Mouse (Mus musculus): ENCODE measurements around the gene Sntg2.

Gene Sntg2

GRCm38 (mm10) chr12:30272242-30272985 is 100.8 kb downstream of the Sntg2 start:
- DNase-seq (ENCODE audit: low spot score): no peak

DNA sequence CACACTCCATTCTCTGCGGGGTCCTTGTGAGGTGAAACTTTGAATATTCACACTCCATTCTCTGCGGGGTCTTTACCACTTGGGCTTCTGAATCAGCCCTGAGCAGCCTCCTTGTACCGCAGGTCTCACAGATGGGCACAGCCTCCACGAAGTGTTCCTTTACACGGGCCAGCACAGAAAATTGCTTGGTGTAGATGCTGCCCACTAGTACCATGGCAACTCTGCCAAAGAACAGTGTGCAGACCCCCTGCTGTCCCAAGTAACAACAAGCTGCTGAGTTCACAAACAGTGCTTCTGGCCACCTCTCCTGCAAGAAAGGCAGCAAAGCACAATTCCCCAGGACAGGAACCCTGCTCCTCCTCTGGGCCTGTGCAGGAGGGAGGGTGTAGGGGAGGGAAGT is 109.0 kb downstream of the Sntg2 start:
- no peak for DNase-seq (ENCODE audit: low spot score)

GRCm38 (mm10) chr12:30261187-30261586 is 112.0 kb downstream of the Sntg2 start:
- DNase-seq (ENCODE audit: low spot score): no peak

DNA sequence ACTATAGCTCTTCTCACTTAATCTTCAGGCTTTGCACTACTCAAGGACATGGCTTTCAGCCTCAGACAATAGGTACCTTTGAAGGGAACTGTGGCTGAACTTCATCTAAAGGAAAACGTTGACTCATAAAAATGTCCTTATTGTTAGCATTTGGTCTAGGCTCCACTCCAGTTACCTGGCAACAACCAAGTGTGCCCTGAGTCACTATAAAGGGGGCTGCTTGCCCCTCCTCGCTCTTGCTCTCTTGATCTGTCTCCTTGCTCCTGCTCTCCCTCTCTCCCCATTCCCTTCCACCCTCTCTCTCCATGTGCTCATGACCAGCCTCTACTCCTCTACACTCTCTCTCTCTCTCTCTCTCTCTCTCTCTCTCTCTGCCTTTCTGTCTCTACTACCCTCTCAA is 114.5 kb downstream of the Sntg2 start:
- no peak for DNase-seq (ENCODE audit: low spot score)

DNA sequence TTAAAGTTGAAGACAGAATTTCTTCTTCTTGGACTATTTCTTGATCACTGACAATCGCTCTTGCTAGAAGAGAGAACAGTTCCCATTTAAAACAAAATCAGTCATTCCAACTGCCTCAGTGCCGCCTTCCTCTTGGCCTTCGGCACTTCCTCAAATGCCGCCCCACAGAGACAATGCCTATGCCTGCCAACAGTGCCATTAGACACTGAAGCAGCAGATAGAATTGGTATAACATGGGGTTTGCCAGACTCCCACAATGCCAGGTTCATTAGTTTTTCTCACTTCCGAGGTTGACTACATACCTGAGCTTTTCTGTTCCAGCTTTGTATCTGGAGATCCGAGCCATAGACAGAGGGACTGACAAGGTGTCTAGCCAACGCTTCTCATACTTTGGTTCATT is 115.5 kb downstream of the Sntg2 start:
- no peak for DNase-seq (ENCODE audit: low spot score)

DNA sequence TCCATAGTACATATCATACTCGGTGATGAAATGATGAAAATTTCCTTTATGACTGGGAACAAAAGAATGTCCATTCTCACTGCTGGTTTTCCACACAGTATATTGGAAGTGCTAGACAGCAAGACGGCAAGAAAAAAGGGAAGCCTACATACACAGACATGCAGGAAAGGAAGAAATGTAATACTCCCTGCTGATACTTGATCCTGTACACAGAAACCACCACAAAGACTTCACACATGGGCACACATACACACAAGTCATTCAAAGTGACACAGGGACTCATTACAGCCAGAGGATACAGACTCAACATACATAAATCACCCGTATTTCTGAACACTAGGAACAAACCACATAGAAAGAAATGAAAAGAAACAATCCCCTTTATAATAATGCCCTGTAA is 117.0 kb downstream of the Sntg2 start:
- no peak for DNase-seq (ENCODE audit: low spot score)

DNA sequence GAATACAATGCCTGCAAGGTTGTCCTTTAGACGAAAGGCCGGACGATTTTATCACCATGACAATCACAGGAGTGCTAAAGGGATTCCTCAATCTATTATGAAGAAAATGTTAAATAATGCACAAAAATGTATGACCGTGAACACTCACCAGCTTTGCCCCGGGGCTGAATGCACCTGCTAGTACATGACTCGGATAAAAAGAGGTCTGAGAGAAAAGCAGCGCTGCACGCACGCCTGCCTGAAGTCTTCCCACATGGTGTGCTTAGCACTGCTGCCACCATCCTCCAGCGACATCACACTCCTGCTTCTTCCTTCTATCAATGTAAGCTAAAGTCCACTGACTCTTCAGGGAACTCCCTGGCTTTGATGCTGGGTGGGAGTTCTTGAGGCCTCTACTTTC is 118.6 kb downstream of the Sntg2 start:
- no peak for DNase-seq (ENCODE audit: low spot score)

DNA sequence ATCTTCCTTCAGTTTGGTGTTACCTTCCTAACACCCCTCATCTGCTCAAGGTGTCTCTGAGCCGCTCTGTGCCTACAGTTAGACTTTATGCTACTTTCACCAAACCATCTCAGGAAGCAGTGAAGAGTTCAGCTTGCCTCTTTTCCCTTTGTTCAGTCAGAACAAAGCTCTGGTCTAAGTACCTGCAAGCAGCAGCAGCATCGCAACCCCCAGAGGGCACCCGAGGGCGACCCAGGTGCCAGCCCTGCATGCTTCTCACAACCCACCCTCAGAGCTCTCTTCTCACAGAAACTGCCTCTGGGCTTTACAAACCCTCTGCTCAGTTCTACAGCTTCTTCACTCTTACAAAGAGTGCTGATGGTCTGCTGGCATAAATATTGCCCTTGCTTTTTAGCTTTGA is 120.8 kb downstream of the Sntg2 start:
- DNase-seq (ENCODE audit: low spot score): no peak

GRCm38 (mm10) chr12:30251283-30251829 is 121.8 kb downstream of the Sntg2 start:
- DNase-seq (ENCODE audit: low spot score): no peak

GRCm38 (mm10) chr12:30249068-30249467 is 124.1 kb downstream of the Sntg2 start:
- DNase-seq (ENCODE audit: low spot score): no peak

DNA sequence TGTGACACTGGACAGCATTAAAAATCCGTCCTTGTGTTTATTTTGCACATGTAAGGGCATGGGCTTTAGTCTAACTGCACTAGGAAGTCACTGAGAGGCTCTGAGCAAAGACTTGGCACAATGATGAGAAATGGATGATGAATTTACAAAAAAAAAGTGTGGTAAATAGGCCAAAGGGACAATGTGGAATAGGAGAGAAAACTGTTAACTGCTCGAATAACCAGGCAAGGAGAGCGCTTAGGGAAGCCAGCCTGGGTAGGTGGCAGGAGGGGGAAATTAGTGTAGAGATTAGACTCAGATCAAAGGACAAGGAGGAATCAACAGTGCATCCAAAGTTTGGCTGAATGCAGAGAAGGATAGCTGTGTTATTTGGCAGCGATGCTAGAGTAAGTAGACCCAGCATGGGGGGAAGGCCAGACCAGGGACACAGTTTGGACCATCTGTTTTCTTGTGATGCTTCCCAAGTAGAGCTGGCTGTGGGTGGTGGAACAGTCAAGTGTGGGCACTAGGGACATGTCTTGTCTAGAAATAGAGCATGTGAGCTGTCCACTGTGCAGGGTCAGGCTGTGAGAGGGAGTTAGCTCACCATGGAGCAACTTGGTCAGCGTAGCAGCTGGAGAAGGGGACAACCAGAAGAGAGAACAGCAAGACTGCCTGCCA is 126.8 kb downstream of the Sntg2 start:
- DNase-seq (ENCODE audit: low spot score): no peak

DNA sequence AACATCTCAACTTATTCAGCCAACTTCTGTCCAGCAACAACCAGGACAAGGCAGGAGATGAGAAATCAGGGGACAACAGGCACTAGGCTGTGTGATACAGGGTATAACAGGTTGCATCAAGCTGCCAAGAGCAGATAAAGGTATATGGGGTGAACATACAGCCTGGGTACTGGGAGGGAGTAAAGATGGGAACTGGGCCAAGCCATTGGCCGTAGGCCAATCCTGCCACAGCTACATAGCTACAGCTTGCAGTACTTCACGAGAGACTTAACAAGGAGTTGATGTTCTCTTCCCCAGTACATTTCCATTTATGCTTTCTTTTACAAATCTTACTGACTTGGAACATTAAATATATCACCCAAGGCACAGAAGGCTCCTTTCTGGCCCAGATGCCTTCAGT is 129.0 kb downstream of the Sntg2 start:
- DNase-seq (ENCODE audit: low spot score): no peak

DNA sequence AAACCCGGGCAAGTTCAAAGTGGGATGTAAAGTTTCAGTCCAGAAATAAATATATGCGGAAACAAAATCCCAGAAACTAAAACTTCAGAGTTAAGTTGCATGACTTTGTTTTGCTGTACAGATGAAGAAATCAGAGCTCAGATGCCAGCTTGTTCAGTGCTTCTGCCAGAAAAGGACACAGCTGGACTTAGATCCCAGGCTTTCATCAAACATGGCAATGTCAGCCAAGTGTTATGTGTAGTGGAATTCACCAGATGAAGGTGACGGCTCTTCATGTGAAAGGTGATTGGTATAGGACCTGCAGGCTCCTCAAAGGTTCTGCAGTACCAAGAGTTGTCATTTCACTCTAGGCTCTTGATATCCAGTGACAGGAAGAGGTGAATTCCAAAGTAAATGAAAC is 132.3 kb downstream of the Sntg2 start:
- DNase-seq (ENCODE audit: low spot score): no peak

- no peak for DNase-seq (ENCODE audit: low spot score)
Observed at GRCm38 (mm10) chr12:30234940-30235339, 138.2 kb downstream of the Sntg2 start.

GRCm38 (mm10) chr12:30228004-30228403 is 145.2 kb downstream of the Sntg2 start:
- DNase-seq (ENCODE audit: low spot score): no peak

GRCm38 (mm10) chr12:30226247-30226646 is 146.9 kb downstream of the Sntg2 start:
- DNase-seq (ENCODE audit: low spot score): no peak

GRCm38 (mm10) chr12:30216762-30217441 is 156.3 kb downstream of the Sntg2 start:
- DNase-seq (ENCODE audit: low spot score): no peak

DNA sequence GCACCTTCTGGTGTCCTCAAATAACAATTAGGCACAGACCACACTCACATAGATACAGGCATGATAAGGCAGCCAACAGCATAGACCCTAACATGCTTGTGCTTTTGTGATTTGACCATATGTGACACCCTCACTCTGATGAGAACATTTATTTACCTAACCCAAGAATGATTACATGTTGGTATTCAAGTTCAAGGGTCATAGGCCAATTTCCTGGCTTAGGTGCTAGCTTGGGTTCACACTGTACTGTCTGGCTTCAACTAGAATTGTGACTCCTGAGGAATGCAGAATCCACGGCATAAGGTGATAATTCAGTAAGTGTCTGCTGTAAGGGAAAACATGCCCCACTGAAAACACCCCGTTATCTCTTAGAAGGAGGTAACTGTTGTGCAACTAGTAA is 158.4 kb downstream of the Sntg2 start:
- no peak for DNase-seq (ENCODE audit: low spot score)

GRCm38 (mm10) chr12:30210388-30210787 is 162.8 kb downstream of the Sntg2 start:
- DNase-seq (ENCODE audit: low spot score): no peak

DNA sequence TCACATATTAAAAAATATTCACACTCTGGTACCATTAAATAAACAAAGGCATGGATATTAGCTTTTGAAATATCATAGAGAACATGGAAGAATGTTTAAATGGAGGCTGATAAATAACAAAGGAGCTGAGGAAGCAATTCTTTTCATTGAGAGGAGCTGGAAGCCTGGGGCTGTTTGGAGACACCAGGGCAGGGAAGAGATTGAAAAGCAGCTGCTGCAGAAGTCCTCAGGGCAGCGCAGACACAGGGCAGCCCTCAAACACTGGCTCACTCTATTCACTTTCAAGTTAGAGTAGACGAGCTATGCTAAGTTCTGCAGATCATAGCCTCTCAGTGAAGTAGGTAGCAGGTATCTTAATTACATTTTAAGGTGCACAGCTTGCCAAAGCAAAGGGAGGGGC is 164.6 kb downstream of the Sntg2 start:
- DNase-seq (ENCODE audit: low spot score): no peak

- DNase-seq (ENCODE audit: low spot score): no peak
Observed at GRCm38 (mm10) chr12:30208087-30208486, 165.1 kb downstream of the Sntg2 start.

- DNase-seq (ENCODE audit: low spot score): no peak
Observed at GRCm38 (mm10) chr12:30204457-30204856, 168.7 kb downstream of the Sntg2 start.

DNA sequence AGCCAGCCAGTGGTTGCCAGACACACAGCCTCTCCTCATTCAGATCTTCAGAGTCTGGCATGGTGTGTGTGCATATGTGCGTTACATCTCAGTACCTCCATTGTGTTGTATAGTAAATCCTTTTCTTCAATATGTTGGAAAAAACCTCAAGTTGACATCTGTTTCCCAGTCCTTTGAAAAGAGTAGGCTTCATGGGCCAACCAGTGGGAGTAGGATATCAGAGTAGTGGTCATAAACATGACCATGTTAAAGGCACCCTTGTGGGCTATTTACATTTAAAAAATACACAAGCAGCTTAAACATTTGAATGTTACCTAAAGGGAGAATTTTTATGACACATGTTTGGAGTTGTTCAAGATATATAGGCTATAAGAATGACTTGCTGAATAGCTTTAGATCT is 170.4 kb downstream of the Sntg2 start:
- no peak for DNase-seq (ENCODE audit: low spot score)
